Mouse (Mus musculus): ENCODE data around the gene Sap25.

DNA sequence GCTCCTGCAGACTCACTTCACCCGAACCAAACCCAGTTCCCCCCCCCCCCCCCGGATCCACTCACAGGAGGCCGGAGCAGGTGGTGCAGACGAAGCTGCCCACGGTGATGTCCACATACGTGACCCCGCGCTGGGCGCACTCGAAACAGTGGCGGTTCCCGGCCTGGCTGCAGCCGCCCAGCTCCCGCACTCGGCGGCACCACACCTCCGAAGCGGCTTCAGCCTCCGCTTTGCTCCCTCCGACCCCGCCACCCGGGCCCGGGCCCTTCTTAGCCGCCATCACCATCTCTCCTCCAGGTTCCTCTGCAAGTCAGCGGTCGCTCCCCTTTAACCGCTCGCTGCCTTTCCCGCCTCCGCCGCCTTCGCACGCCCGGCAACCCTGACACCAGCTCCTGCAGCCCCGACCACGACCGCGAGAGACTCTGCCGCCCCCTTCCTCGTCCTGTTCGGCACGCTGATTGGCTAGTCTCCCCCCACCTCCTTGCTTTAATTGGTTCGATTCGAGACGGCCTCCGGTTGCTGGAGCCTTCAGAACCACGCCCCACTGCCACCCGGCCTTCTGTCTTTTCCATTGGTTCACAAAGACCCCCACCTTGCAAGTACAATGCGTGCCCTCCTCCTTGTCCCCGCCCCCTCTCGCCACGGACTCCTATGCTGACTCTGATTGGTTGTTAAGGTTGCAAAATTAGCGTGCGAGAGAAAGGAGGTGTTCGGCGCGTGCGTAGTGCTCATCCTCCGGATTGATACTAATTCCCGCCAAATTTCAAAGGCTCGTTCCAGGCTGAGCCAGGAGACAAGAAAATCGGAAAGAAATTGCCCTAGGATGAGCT is 43.4 kb downstream of the Sap25 start, which contains the start of gene Agfg2:
- TF ChIP-seq ZNF384 (IDR thresholded peaks at IDR 0.05; ENCODE audit: low read depth, low read length) (no peak), MAFK (IDR thresholded peaks at IDR 0.05; ENCODE audit: insufficient read depth, low read depth, low read length) (no peak), CHD2 (IDR thresholded peaks at IDR 0.05; ENCODE audit: low read depth, low read length) (no peak; the same call in 1 of the 2 replicates), ZC3H11A (IDR thresholded peaks at IDR 0.05; ENCODE audit: borderline replicate concordance, low read depth, low read length) (no peak)
